Mouse (Mus musculus) embryonic fibroblast, embryonic 13.5 days (primary cell): Measurements from ENCODE around the gene Mcoln3.

ENCODE experiments used
- CTCF ChIP-seq: IDR thresholded peaks from 2 replicates; pipeline ENCODE4 v1.5.1; 2011; ENCODE audit warnings: mild to moderate bottlenecking, control low read depth, low read length, moderate library complexity, borderline replicate concordance; ENCODE audit not compliant: insufficient read depth
- POLR2A ChIP-seq: IDR thresholded peaks from 2 replicates; pipeline ENCODE4 v1.6.1; 2011; ENCODE audit warnings: low read depth, mild to moderate bottlenecking, control low read depth, low read length, moderate library complexity

DNA sequence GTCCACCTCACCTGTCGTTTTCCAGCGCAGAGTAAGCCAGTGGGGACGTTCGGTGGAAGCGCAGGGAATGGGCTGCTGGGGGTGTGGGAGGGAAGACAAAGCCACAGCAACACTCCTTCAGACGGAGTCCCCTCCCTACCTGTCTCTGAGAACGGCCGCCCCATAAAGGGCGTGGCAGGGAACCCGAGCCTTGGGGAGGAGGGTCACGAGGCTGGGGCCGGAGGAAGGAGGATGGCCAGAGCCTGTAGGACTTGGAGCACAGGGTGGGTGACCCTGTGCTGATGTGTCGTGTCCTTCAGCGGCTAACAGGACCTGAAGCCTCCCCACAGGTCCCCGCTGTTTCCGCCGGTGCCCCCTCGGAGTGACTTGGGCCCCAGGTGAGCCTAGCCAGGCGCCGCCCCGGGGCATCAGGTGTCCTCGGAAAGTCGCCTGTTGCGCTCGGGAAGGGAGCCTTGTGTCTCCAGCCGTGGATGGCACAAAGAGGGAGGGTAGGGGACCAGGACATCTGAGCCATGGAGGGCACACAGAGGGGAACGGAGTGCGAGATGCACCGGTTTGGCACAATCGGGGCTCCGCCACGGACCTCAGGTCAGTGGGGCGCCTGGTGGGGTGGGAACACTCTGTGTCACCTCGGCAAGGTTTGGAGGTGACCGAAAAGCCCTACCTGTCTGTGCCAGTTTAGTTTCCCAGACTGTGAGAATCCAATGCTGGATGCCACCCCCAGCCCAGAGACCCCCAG is at the start of gene Mcoln3:
- no peak for TF ChIP-seq CTCF
- TF ChIP-seq POLR2A: no peak
